11 mouse cellular contexts compared by ENCODE assay signal in the genomic region with DNA sequence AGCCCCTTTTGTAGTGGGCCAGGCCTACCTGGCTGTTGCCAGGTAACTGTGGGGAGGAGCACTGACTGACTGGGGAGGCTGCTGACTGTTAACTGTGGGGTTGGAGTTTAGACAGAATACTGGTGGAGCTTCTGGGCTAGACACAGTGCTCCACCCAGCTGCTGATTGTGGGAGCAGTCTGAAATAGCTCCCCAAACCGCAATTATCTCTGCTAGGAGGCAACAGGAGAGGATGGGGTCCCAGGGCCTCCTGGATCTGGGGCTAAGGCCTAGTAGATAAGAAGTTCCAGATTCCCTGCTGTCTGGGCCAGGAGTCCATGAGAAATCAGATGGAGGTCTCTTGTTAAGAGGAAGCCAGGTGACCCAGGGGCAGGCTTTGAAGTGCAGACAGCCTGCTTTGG. TPM values are rescaled to one million over a fixed set of nuclear protein-coding genes. Genes with fewer than 3 reads are reported as not detected.
DNase-seq lines count a peak whose midpoint lies in the region; ATAC-seq and TF ChIP-seq lines count a peak whose summit lies in the region.
"Had no signal": no experiment of that assay in that cellular context is flagged by ENCODE, and none has a peak within 500 bp of the region (broad histone marks: within the 10 kb centered on the region; RNA-seq: fewer than 3 reads in every experiment).

No protein-coding gene starts in this region.

- H3K4me3 ChIP-seq in hindbrain, embryonic 10.5 days = no peak overlapping the region
- H3K4me3 ChIP-seq in hindbrain, embryonic 14.5 days (replicated peaks; ENCODE audit: low read length) = no peak overlapping the region
- H3K4me3 ChIP-seq in thymus, adult 2 months (ENCODE audit: control insufficient read depth, insufficient read depth, low read length) = peak overlapping the region; percentile 10; the same call in 1 of the 2 replicates
- no peak overlapping the region for H3K4me3 ChIP-seq in limb, embryonic 13.5 days

- no peaks in the 10 kb centered on the region for H3K36me3 ChIP-seq in hindbrain, embryonic 10.5 days
- no peaks in the 10 kb centered on the region for H3K36me3 ChIP-seq in hindbrain, embryonic 14.5 days (replicated peaks; ENCODE audit: control insufficient read depth, insufficient read depth)
- H3K36me3 ChIP-seq in thymus, adult 2 months (ENCODE audit: control insufficient read depth, insufficient read depth, low read length) = no peaks in the 10 kb centered on the region
- H3K36me3 ChIP-seq in limb, embryonic 13.5 days = no peaks in the 10 kb centered on the region

- H3K4me1 ChIP-seq in hindbrain, embryonic 10.5 days (replicated peaks) = peaks cover 30% of the 10 kb centered on the region
- 0 out of 2 replicates have a peak, but pooled peaks cover 4% of the 10 kb centered on the region for H3K4me1 ChIP-seq in hindbrain, embryonic 14.5 days (replicated peaks; ENCODE audit: control insufficient read depth, insufficient read depth, low read length)
- H3K4me1 ChIP-seq in thymus, adult 2 months (replicated peaks; ENCODE audit: control insufficient read depth, insufficient read depth, low read length) = peaks cover 31% of the 10 kb centered on the region
- peaks cover 30% of the 10 kb centered on the region for H3K4me1 ChIP-seq in limb, embryonic 13.5 days

- peaks cover 6% of the 10 kb centered on the region; the same call in 1 of the 2 replicates for H3K9me3 ChIP-seq in hindbrain, embryonic 10.5 days
- H3K9me3 ChIP-seq in hindbrain, embryonic 14.5 days (ENCODE audit: control insufficient read depth, low read length) = peaks cover 9% of the 10 kb centered on the region; the same call in 1 of the 2 replicates
- H3K9me3 ChIP-seq in limb, embryonic 13.5 days = peaks cover 4% of the 10 kb centered on the region; the same call in 1 of the 2 replicates

- no peaks in the 10 kb centered on the region for H3K27me3 ChIP-seq in hindbrain, embryonic 10.5 days (ENCODE audit: insufficient read depth, poor library complexity, severe bottlenecking)
- no peaks in the 10 kb centered on the region for H3K27me3 ChIP-seq in hindbrain, embryonic 14.5 days (ENCODE audit: control insufficient read depth, insufficient read depth, low read length)
- no peaks in the 10 kb centered on the region for H3K27me3 ChIP-seq in thymus, adult 2 months (ENCODE audit: control insufficient read depth, insufficient read depth, low read length)
- H3K27me3 ChIP-seq in limb, embryonic 13.5 days = no peaks in the 10 kb centered on the region

- H3K4me2 ChIP-seq in hindbrain, embryonic 14.5 days (replicated peaks) = no peak overlapping the region
- 0 out of 2 replicates have a peak overlapping the region, but pooled peaks have one; percentile 52 for H3K4me2 ChIP-seq in limb, embryonic 13.5 days (replicated peaks)

- TF ChIP-seq CTCF in thymus, adult 2 months (IDR thresholded peaks at IDR 0.05; ENCODE audit: borderline replicate concordance, control insufficient read depth, extremely low read depth, insufficient read depth, low read length, poor library complexity) = no peak

- H3K9ac ChIP-seq in hindbrain, embryonic 14.5 days = no peak overlapping the region
- no peak overlapping the region for H3K9ac ChIP-seq in limb, embryonic 13.5 days
- H3K9ac ChIP-seq: liver, embryonic 14.5 days had no signal

- ATAC-seq in hindbrain, embryonic 14.5 days (ENCODE audit: low FRiP score) = no peak
- ATAC-seq in limb, embryonic 13.5 days (ENCODE audit: low FRiP score, low read depth) = no peak
- ATAC-seq in granulocyte monocyte progenitor cell, adult 5-6 weeks (replicated peaks; ENCODE audit: poor library complexity, severe bottlenecking) = no peak

- H3K27ac ChIP-seq in hindbrain, embryonic 10.5 days = peak overlapping the region; percentile 82
- no peak overlapping the region for H3K27ac ChIP-seq in hindbrain, embryonic 14.5 days
- H3K27ac ChIP-seq in thymus, adult 2 months (ENCODE audit: control insufficient read depth, insufficient read depth, low read length) = no peak overlapping the region
- no peak overlapping the region for H3K27ac ChIP-seq in limb, embryonic 13.5 days
- H3K27ac ChIP-seq: liver, embryonic 14.5 days had no signal

- 62% methylated on average over 1 of the region's 1 CpGs for WGBS in hindbrain, embryonic 10.5 days
- WGBS in hindbrain, embryonic 14.5 days = 75% methylated on average over 1 of the region's 1 CpGs
- 29% methylated on average over 1 of the region's 1 CpGs for WGBS in thymus, adult 2 months
- 59% methylated on average over 1 of the region's 1 CpGs for WGBS in limb, embryonic 13.5 days

- no peak for TF ChIP-seq POLR2A in thymus, adult 2 months (IDR thresholded peaks at IDR 0.05; ENCODE audit: control insufficient read depth, extremely low read depth, insufficient read depth, low read length, poor library complexity)

- no peak for DNase-seq in hindbrain, embryonic 10.5 days (ENCODE audit: low spot score)
- DNase-seq in hindbrain, embryonic 14.5 days (ENCODE audit: low spot score) = no peak
- no peak for DNase-seq in thymus, adult 2 months
- no peak for DNase-seq in thymus, postnatal 36 days
- DNase-seq in spleen, postnatal 10 days (ENCODE audit: low spot score in 2 of 2) = no peak
- DNase-seq: thymus, postnatal 4 days had no signal

RNA-seq across cellular contexts. Expression of a gene that starts 22.2 kb away (rescaled TPM):
- not detected in 2 replicates for polyA plus RNA-seq in hindbrain, embryonic 10.5 days (2016; fragmentation: Nextera tagmentation; extraction: Ambion mirVana)
- not detected in 2 replicates for polyA plus RNA-seq in hindbrain, embryonic 14.5 days (2014; fragmentation: Nextera tagmentation; extraction: Ambion mirVana)
- 0.23 and 0.27 TPM in 2 replicates for polyA plus RNA-seq in thymus, adult 2 months (2012; rRNA removed)
- not detected in 2 replicates for polyA plus RNA-seq in limb, embryonic 13.5 days (2015; fragmentation: Nextera tagmentation; extraction: Ambion mirVana)
- total RNA-seq in granulocyte monocyte progenitor cell, adult 5-6 weeks (2014; fragmentation: Nextera tagmentation) = 1.1 TPM in 1 of 2 replicates, not detected in the other
- total RNA-seq in granulocyte monocyte progenitor cell, adult 5-6 weeks (2017) = 2.3 TPM in 1 of 2 replicates, not detected in the other
- total RNA-seq: layer of hippocampus, postnatal 25 days; monocyte, adult 5-6 weeks had no signal
